Mouse (Mus musculus) MEL (cell line): ENCODE measurements at regions not wholly inside any gene's neighbourhood (a gene's known extent, or its start where the extent isn't known, plus 50 kb on each side); places are given as distances from the start of the nearest gene placed in this dataset.

ENCODE experiments used
- DNase-seq: peaks from one replicate; pipeline ENCODE4 v3.0.0; 2011; ENCODE audit warnings: low read depth, low spot score
- H3K27ac ChIP-seq: 2 replicates; pipeline ENCODE4 v1.5.1; 2012; ENCODE audit warnings: low read depth, mild to moderate bottlenecking, control low read depth, low read length, moderate library complexity; ENCODE audit not compliant: control insufficient read depth
- H3K27me3 ChIP-seq, 2 experiments: fragments of 150-350 bp in 1 of 2; sonication (generic) in 1 of 2; 2 replicates each; pipeline ENCODE4 v1.6.1; 2012; ENCODE audit warnings: low read length in 2 of 2, mild to moderate bottlenecking in 2 of 2, improper control_type of control experiment in 1 of 2, moderate library complexity in 1 of 2; ENCODE audit not compliant: insufficient read depth in 2 of 2, control insufficient read depth in 1 of 2
- H3K36me3 ChIP-seq, 2 experiments: 2 replicates each; pipeline ENCODE4 v1.6.1; 2012 to 2014; ENCODE audit warnings: low read length in 2 of 2, improper control_type of control experiment in 1 of 2, inconsistent platforms in 1 of 2, mild to moderate bottlenecking in 1 of 2; ENCODE audit not compliant: insufficient read depth in 2 of 2, control insufficient read depth in 1 of 2
- H3K4me1 ChIP-seq, 2 experiments: fragments of 150-350 bp in 1 of 2; sonication (generic) in 1 of 2; 2 replicates each; pipeline ENCODE4 v1.6.1; 2012; ENCODE audit warnings: low read length in 2 of 2, improper control_type of control experiment in 1 of 2, mild to moderate bottlenecking in 1 of 2; ENCODE audit not compliant: insufficient read depth in 2 of 2, control insufficient read depth in 1 of 2
- H3K4me3 ChIP-seq, 2 experiments: fragments of 150-350 bp in 1 of 2; sonication (generic) in 1 of 2; 2 replicates each; pipeline ENCODE4 v1.5.1; 2012; ENCODE audit warnings: low read depth in 2 of 2, low read length in 2 of 2, mild to moderate bottlenecking in 2 of 2, moderate library complexity in 2 of 2, control low read depth in 1 of 2, improper control_type of control experiment in 1 of 2; ENCODE audit not compliant: control insufficient read depth in 1 of 2, insufficient read depth in 1 of 2
- H3K79me2 ChIP-seq: 2 replicates; pipeline ENCODE4 v1.6.1; 2012; ENCODE audit warnings: mild to moderate bottlenecking, low read length, moderate library complexity; ENCODE audit not compliant: control insufficient read depth, poor library complexity, insufficient read depth
- H3K9ac ChIP-seq: 2 replicates; pipeline ENCODE4 v1.6.1; 2012; ENCODE audit warnings: low read depth, mild to moderate bottlenecking, control low read depth, low read length, moderate library complexity; ENCODE audit not compliant: control insufficient read depth, poor library complexity, severe bottlenecking
- H3K9me3 ChIP-seq: fragments of 150-350 bp; sonication (generic); replicated peaks from 2 replicates; pipeline ENCODE4 v1.6.1; 2012; ENCODE audit warnings: mild to moderate bottlenecking, low read length, improper control_type of control experiment, moderate library complexity; ENCODE audit not compliant: insufficient read depth
- CHD1 ChIP-seq: IDR thresholded peaks from 2 replicates; pipeline ENCODE4 v1.6.1; 2012; ENCODE audit warnings: low read depth, mild to moderate bottlenecking, inconsistent platforms, low read length, improper control_type of control experiment
- E2F4 ChIP-seq: IDR thresholded peaks from 2 replicates; pipeline ENCODE4 v1.6.1; 2011; ENCODE audit warnings: low read depth, low read length, improper control_type of control experiment, borderline replicate concordance
- ELF1 ChIP-seq: IDR thresholded peaks from 2 replicates; pipeline ENCODE4 v1.6.1; 2014; ENCODE audit warnings: low read depth, mild to moderate bottlenecking, inconsistent platforms, low read length, improper control_type of control experiment, moderate library complexity
- EP300 ChIP-seq, 2 experiments: IDR thresholded peaks; 2 replicates each; pipeline ENCODE4 v1.6.1; 2011; ENCODE audit warnings: improper control_type of control experiment in 2 of 2, low read length in 2 of 2, low read depth in 1 of 2, mild to moderate bottlenecking in 1 of 2
- JUND ChIP-seq: IDR thresholded peaks from 2 replicates; pipeline ENCODE4 v1.6.1; 2011; ENCODE audit warnings: low read depth, mild to moderate bottlenecking, improper control_type of control experiment, low read length
- MAX ChIP-seq: IDR thresholded peaks from 2 replicates; pipeline ENCODE4 v1.6.1; 2011; ENCODE audit warnings: low read length, improper control_type of control experiment
- MAZ ChIP-seq: IDR thresholded peaks from 2 replicates; pipeline ENCODE4 v1.6.1; 2012; ENCODE audit warnings: low read depth, mild to moderate bottlenecking, inconsistent platforms, low read length, improper control_type of control experiment
- MXI1 ChIP-seq: IDR thresholded peaks from 2 replicates; pipeline ENCODE4 v1.6.1; 2011; ENCODE audit warnings: mild to moderate bottlenecking, low read depth, low read length, improper control_type of control experiment
- NELFE ChIP-seq: IDR thresholded peaks from 2 replicates; pipeline ENCODE4 v1.6.1; 2011; ENCODE audit warnings: low read depth, low read length, improper control_type of control experiment
- POLR2A ChIP-seq, 2 experiments: IDR thresholded peaks; 2 replicates each; pipeline ENCODE4 v1.6.1; 2011 to 2012; ENCODE audit warnings: low read length in 2 of 2, mild to moderate bottlenecking in 2 of 2, control low read depth in 1 of 2, improper control_type of control experiment in 1 of 2, low read depth in 1 of 2, moderate library complexity in 1 of 2; ENCODE audit not compliant: control insufficient read depth in 1 of 2, insufficient read depth in 1 of 2, poor library complexity in 1 of 2
- POLR2AphosphoS5 ChIP-seq: IDR thresholded peaks from 2 replicates; pipeline ENCODE4 v1.6.1; 2012; ENCODE audit warnings: low read depth, borderline replicate concordance, mild to moderate bottlenecking, inconsistent platforms, low read length, moderate library complexity, mixed read lengths
- SMC3 ChIP-seq: IDR thresholded peaks from 2 replicates; pipeline ENCODE4 v1.6.1; 2011; ENCODE audit warnings: low read depth, low read length, improper control_type of control experiment
- UBTF ChIP-seq: IDR thresholded peaks from 2 replicates; pipeline ENCODE4 v1.6.1; 2012; ENCODE audit warnings: low read depth, mild to moderate bottlenecking, inconsistent platforms, low read length, improper control_type of control experiment, moderate library complexity, borderline replicate concordance; ENCODE audit not compliant: insufficient read depth
- ZKSCAN1 ChIP-seq: IDR thresholded peaks from 2 replicates; pipeline ENCODE4 v1.6.1; 2012; ENCODE audit warnings: low read depth, mild to moderate bottlenecking, inconsistent platforms, low read length, improper control_type of control experiment, moderate library complexity
- ZMIZ1 ChIP-seq: IDR thresholded peaks from 2 replicates; pipeline ENCODE4 v1.6.1; 2012; ENCODE audit warnings: low read depth, mild to moderate bottlenecking, inconsistent platforms, low read length, improper control_type of control experiment, moderate library complexity

DNA sequence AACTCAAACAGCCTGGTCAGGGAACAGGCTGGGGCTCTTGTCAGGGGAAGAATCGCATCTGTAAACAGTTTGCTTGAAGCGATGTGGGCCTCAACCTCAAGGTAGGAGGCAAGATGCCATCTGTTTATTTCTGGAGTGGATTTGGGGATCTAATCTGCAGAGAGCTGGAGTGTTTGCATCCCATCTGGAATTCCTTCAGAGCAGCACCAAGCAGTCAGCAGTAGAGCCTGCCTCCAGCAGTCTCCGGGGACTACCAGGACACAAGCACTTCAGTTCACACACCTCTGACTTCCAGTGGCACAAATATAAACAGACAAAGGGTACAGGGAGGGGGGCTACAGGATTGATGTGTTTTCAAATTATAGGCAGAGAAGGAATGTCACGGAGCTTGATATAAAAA is 262.8 kb upstream of the Fermt1 start:
- H3K9ac ChIP-seq = no peak overlapping the region
- H3K27ac ChIP-seq = no peak overlapping the region
- no peaks in the 10 kb centered on the region for H3K36me3 ChIP-seq
- no peak for DNase-seq
- H3K4me3 ChIP-seq = no peak overlapping the region
- TF ChIP-seq ZMIZ1 = no peak
- no peak for TF ChIP-seq NELFE
- TF ChIP-seq JUND = no peak
- no peak for TF ChIP-seq EP300 (IDR thresholded peaks at IDR 0.05; ENCODE audit: low read depth in 1 of 2, low read length in 2 of 2)
- TF ChIP-seq POLR2AphosphoS5 = no peak
- no peak for TF ChIP-seq MXI1
- H3K9me3 ChIP-seq = no peaks in the 10 kb centered on the region
- H3K4me1 ChIP-seq = no peaks in the 10 kb centered on the region
- no peaks in the 10 kb centered on the region for H3K79me2 ChIP-seq
- no peaks in the 10 kb centered on the region for H3K27me3 ChIP-seq

DNA sequence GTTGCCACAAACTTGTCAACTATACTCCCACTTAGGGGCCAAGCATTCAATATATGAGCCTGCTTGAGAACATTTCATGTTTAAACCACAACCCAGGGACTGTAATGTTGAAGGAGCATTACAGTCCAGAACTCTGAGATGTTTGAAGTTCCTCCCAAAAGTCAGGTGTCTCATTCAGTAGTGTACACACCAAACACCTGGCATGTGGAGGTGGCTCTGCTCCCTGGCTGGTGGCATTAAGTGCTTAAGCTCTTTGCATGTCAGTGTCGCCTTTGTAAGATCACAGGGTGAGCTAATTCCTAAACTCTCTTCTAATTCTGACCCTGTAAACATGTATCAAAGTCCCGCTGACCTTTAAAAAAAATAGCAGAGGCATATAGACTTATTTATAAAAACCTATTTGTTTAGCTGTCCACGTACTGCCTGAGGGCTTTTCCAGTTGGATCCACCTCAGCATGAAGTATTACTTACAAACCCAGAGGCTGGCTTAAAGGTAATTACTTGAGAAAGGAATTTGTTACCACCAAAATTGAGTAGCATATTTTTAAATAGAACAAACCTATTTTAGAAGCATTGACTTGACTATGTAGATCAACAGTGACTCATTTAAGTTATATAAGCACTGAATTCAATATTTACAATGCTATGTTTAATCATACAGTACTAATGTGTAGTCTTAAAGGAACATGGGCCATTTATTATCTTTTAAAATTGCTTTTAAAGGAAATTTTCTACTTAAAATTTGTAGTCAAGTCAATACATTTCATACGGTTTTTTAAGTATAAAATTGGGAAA is 276.3 kb upstream of the Fermt1 start:
- H3K27me3 ChIP-seq = no peaks in the 10 kb centered on the region
- no peak overlapping the region for H3K27ac ChIP-seq
- DNase-seq = no peak
- no peaks in the 10 kb centered on the region for H3K9me3 ChIP-seq
- H3K79me2 ChIP-seq = no peaks in the 10 kb centered on the region
- H3K4me3 ChIP-seq = no peak overlapping the region
- TF ChIP-seq SMC3 (no peak), CHD1 (no peak), EP300 (IDR thresholded peaks at IDR 0.05; ENCODE audit: low read depth in 1 of 2, low read length in 2 of 2) (no peak), POLR2A (IDR thresholded peaks at IDR 0.05; ENCODE audit: control insufficient read depth in 1 of 2, insufficient read depth in 1 of 2, low read depth in 1 of 2, low read length in 2 of 2, poor library complexity in 1 of 2) (no peak), E2F4 (no peak), ZKSCAN1 (no peak), ELF1 (no peak), UBTF (no peak), MAX (no peak), MAZ (no peak), NELFE (no peak), POLR2AphosphoS5 (no peak)
- no peaks in the 10 kb centered on the region for H3K36me3 ChIP-seq
- H3K9ac ChIP-seq = no peak overlapping the region
- no peaks in the 10 kb centered on the region for H3K4me1 ChIP-seq
